Mouse (Mus musculus): ENCODE measurements around the gene AC170998.1.

DNA sequence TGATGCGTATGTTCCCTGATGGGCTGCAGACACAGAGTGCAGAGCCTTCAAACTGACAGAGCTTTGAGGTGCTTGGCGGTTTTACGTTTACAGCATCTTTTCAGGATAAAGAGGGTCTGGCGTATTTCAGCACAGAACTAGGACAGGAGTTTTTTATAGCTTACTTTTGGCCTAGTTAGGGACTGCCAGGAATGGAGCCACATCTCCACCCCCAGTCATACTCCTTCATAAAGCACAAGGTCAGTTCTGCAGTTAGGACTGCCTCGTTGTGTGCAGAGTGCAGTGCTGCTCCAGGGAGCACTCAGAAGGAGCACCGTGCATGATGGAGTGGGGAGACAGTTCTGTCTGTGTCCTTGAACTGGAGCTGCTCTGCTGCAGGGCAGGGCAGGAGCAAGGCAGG lies 19.9 kb downstream of the AC170998.1 start:
- TF ChIP-seq CTCF (IDR thresholded peaks at IDR 0.05; ENCODE audit: control insufficient read depth, insufficient read depth, low read length) (no peak), POLR2A (IDR thresholded peaks at IDR 0.05; ENCODE audit: borderline replicate concordance, control insufficient read depth, low read depth, low read length) (no peak)

All from bone marrow, adult 2 months (tissue).